8 mouse cellular contexts compared by ENCODE assay signal in the genomic region with DNA sequence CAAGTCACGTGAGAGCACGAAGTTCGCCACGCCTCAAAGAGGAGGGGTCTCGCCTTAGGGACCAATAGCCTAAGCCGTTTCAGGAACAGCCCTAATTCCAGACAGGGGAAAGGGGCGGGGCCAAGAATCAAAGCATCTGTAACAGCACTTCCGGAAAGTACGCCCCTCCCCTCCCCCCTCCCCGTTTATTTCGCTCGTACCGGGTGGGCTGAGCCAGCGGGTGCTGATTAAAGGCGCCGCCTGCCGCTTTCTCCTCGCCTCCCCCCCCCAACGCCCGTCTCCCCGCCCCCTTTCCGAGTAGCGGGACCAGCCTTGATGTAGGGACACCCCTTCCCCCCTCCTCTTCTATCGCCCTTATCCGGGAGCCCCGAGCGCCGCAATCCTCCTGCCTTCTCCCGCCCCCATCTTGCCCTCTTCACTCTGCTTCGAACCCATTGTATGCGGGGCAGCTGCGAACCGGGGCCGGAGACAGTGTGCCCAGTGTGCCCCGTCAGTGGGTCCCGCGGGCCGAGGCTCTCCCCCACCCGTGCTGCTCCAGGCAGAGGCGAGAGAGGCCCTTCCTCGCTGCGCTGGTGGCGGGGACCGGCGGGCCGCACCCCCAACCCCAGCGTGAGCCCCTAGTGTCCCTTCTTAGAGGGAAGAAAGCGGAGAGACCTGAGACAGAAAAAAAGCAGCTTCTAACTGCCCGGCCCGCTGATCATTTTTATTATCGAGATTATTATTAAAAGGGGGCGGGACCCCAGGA. TPM values are rescaled to one million over a fixed set of nuclear protein-coding genes. Genes with fewer than 3 reads are reported as not detected.
DNase-seq lines count a peak whose midpoint lies in the region; ATAC-seq and TF ChIP-seq lines count a peak whose summit lies in the region.

No protein-coding gene starts in this region.

- under 1% methylated on average over 52 of the region's 52 CpGs for WGBS in forebrain, embryonic 10.5 days
- under 1% methylated on average over 50 of the region's 52 CpGs for WGBS in heart, embryonic 15.5 days
- under 1% methylated on average over 51 of the region's 52 CpGs for WGBS in liver, embryonic 14.5 days (ENCODE audit: insufficient replicate concordance)
- under 1% methylated on average over 47 of the region's 52 CpGs for WGBS in neural tube, embryonic 11.5 days
- under 1% methylated on average over 46 of the region's 52 CpGs for WGBS in stomach, postnatal 0 days

- H3K4me2 ChIP-seq in heart, embryonic 15.5 days, result peak overlapping the region; percentile 95
- peak overlapping the region; percentile 82 for H3K4me2 ChIP-seq in liver, embryonic 14.5 days (ENCODE audit: low read depth)
- peak overlapping the region; percentile 99 for H3K4me2 ChIP-seq in neural tube, embryonic 11.5 days (ENCODE audit: low read depth)
- peak overlapping the region; percentile 91 for H3K4me2 ChIP-seq in stomach, postnatal 0 days (replicated peaks; ENCODE audit: low read depth)

- H3K4me3 ChIP-seq in forebrain, embryonic 10.5 days, result peak overlapping the region; percentile 96
- peak overlapping the region; percentile 93 for H3K4me3 ChIP-seq in heart, embryonic 15.5 days
- peak overlapping the region; percentile 76 to 79 for H3K4me3 ChIP-seq in liver, embryonic 14.5 days (ENCODE audit: insufficient read depth in 1 of 2, low read depth in 2 of 2, low read length in 2 of 2)
- peak overlapping the region; percentile 99 for H3K4me3 ChIP-seq in neural tube, embryonic 11.5 days (ENCODE audit: low read depth, low read length)
- peak overlapping the region; percentile 97 for H3K4me3 ChIP-seq in stomach, postnatal 0 days (ENCODE audit: low read depth, low read length)

- no peak for TF ChIP-seq EP300 in liver, embryonic 14.5 days (IDR thresholded peaks at IDR 0.05; ENCODE audit: low read depth)
- peak; percentile 79 for TF ChIP-seq EP300 in stomach, postnatal 0 days (optimal IDR thresholded peaks at IDR 0.05)

- H3K4me1 ChIP-seq in forebrain, embryonic 10.5 days, result peaks cover 43% of the 10 kb centered on the region
- H3K4me1 ChIP-seq in heart, embryonic 15.5 days (replicated peaks), result peaks cover 15% of the 10 kb centered on the region
- H3K4me1 ChIP-seq in liver, embryonic 14.5 days (replicated peaks; ENCODE audit: control insufficient read depth in 2 of 2, insufficient read depth in 2 of 2, low read length in 1 of 2), result peaks cover 11 to 14% of the 10 kb centered on the region in 2 experiments
- H3K4me1 ChIP-seq in neural tube, embryonic 11.5 days (ENCODE audit: control insufficient read depth, insufficient read depth, low read length), result peaks cover 14% of the 10 kb centered on the region
- H3K4me1 ChIP-seq in stomach, postnatal 0 days (replicated peaks; ENCODE audit: control insufficient read depth, insufficient read depth), result peaks cover 4% of the 10 kb centered on the region

- peak overlapping the region; percentile 93 for H3K9ac ChIP-seq in heart, embryonic 15.5 days
- peak overlapping the region; percentile 87 for H3K9ac ChIP-seq in liver, embryonic 14.5 days (replicated peaks)
- peak overlapping the region; percentile 98 for H3K9ac ChIP-seq in neural tube, embryonic 11.5 days (ENCODE audit: low read length)
- H3K9ac ChIP-seq in stomach, postnatal 0 days (ENCODE audit: low read length), result peak overlapping the region; percentile 99

- H3K27ac ChIP-seq in forebrain, embryonic 10.5 days, result peak overlapping the region; percentile 99
- peak overlapping the region; percentile 100 for H3K27ac ChIP-seq in heart, embryonic 15.5 days
- H3K27ac ChIP-seq in liver, embryonic 14.5 days, result peak overlapping the region; percentile 64
- peak overlapping the region; percentile 100 for H3K27ac ChIP-seq in neural tube, embryonic 11.5 days (ENCODE audit: low read depth, low read length)
- H3K27ac ChIP-seq in stomach, postnatal 0 days (replicated peaks), result peak overlapping the region; percentile 100

- peak; percentile 74 for ATAC-seq in heart, embryonic 15.5 days (replicated peaks; ENCODE audit: insufficient number of reproducible peaks, insufficient read depth, low FRiP score, low read depth)
- peak; percentile 59 for ATAC-seq in liver, embryonic 14.5 days (ENCODE audit: insufficient read depth)
- peak; percentile 83 for ATAC-seq in neural tube, embryonic 11.5 days (ENCODE audit: insufficient read depth, low FRiP score, low TSS enrichment)
- ATAC-seq in stomach, postnatal 0 days (ENCODE audit: low FRiP score, low TSS enrichment), result peak; percentile 69

- peak; percentile 87 to 93 for DNase-seq in CD8-positive naive resting alpha-beta T cell, adult 2 months (ENCODE audit: low read depth in 2 of 2, low spot score in 2 of 2)
- peak; percentile 100 for DNase-seq in c-Kit-positive CD71-negative TER-119-negative erythroid progenitor cells, embryonic 14.5 days (ENCODE audit: low read depth)
- DNase-seq in forebrain, embryonic 10.5 days (ENCODE audit: extremely low spot score, low spot score), result peak; percentile 99
- DNase-seq in kidney, postnatal 25 days, result peak; percentile 99 to 100
- DNase-seq in liver, embryonic 14.5 days (ENCODE audit: low read depth in 3 of 3, low spot score in 3 of 3), result peak; percentile 97
- DNase-seq in neural tube, embryonic 11.5 days (ENCODE audit: low spot score), result peak; percentile 99
- peak; percentile 100 for DNase-seq in stomach, postnatal 0 days (ENCODE audit: low spot score)

- H3K27me3 ChIP-seq in forebrain, embryonic 10.5 days (ENCODE audit: poor library complexity, severe bottlenecking), result no peaks in the 10 kb centered on the region
- H3K27me3 ChIP-seq in heart, embryonic 15.5 days, result no peaks in the 10 kb centered on the region
- H3K27me3 ChIP-seq in liver, embryonic 14.5 days (ENCODE audit: control insufficient read depth, insufficient read depth, low read length), result no peaks in the 10 kb centered on the region
- H3K27me3 ChIP-seq in neural tube, embryonic 11.5 days (ENCODE audit: control insufficient read depth, insufficient read depth, low read length), result no peaks in the 10 kb centered on the region
- no peaks in the 10 kb centered on the region for H3K27me3 ChIP-seq in stomach, postnatal 0 days (ENCODE audit: control insufficient read depth, insufficient read depth, low read length)

- no peak for TF ChIP-seq CTCF in liver, embryonic 14.5 days (IDR thresholded peaks at IDR 0.05; ENCODE audit: low read depth)
- 0 out of 2 replicates have a peak, but pooled peaks have one; percentile 0 for TF ChIP-seq CTCF in stomach, postnatal 0 days (IDR thresholded peaks at IDR 0.05; ENCODE audit: low read depth)

- no peaks in the 10 kb centered on the region for H3K9me3 ChIP-seq in forebrain, embryonic 10.5 days
- no peaks in the 10 kb centered on the region for H3K9me3 ChIP-seq in heart, embryonic 15.5 days (replicated peaks)
- no peaks in the 10 kb centered on the region for H3K9me3 ChIP-seq in liver, embryonic 14.5 days (ENCODE audit: control insufficient read depth, low read length)
- no peaks in the 10 kb centered on the region for H3K9me3 ChIP-seq in neural tube, embryonic 11.5 days (ENCODE audit: control insufficient read depth, low read length)
- H3K9me3 ChIP-seq in stomach, postnatal 0 days (ENCODE audit: control insufficient read depth, low read length), result no peaks in the 10 kb centered on the region

- peaks cover 8% of the 10 kb centered on the region for H3K36me3 ChIP-seq in forebrain, embryonic 10.5 days (replicated peaks)
- H3K36me3 ChIP-seq in heart, embryonic 15.5 days, result no peaks in the 10 kb centered on the region
- no peaks in the 10 kb centered on the region for H3K36me3 ChIP-seq in liver, embryonic 14.5 days (replicated peaks; ENCODE audit: control insufficient read depth, insufficient read depth, low read depth)
- H3K36me3 ChIP-seq in neural tube, embryonic 11.5 days (ENCODE audit: control insufficient read depth, insufficient read depth, low read length), result no peaks in the 10 kb centered on the region
- no peaks in the 10 kb centered on the region for H3K36me3 ChIP-seq in stomach, postnatal 0 days (ENCODE audit: control insufficient read depth, insufficient read depth, low read length)

RNA-seq across cellular contexts. Expression of gene Trim8, which starts 1.5 kb away (rescaled TPM):
- polyA plus RNA-seq in forebrain, embryonic 10.5 days (2016; fragmentation: Nextera tagmentation; extraction: Ambion mirVana), result 16.6 and 19.3 TPM in 2 replicates
- 15.9 and 19.2 TPM in 2 replicates for polyA plus RNA-seq in heart, embryonic 15.5 days (2015; fragmentation: Nextera tagmentation; extraction: Ambion mirVana)
- polyA plus RNA-seq in liver, embryonic 14.5 days (2012; rRNA removed), result 7.3 and 7.7 TPM in 2 replicates
- 7.5 and 10.1 TPM in 2 replicates for polyA plus RNA-seq in liver, embryonic 14.5 days (2014; fragmentation: Nextera tagmentation; extraction: Ambion mirVana)
- polyA plus RNA-seq in neural tube, embryonic 11.5 days (2014; fragmentation: Nextera tagmentation; extraction: Ambion mirVana), result 26.6 and 28.7 TPM in 2 replicates
- 15.1 and 16.4 TPM in 2 replicates for polyA plus RNA-seq in stomach, postnatal 0 days (2015; fragmentation: Nextera tagmentation; extraction: Ambion mirVana)

Comparison
In these comparisons a context has a peak if more than half of its experiments do, and no peak if none do; other contexts are left out.
1. Peak in every context shown above with its lines: DNase-seq, ATAC-seq, H3K4me3 ChIP-seq and H3K27ac ChIP-seq.